ENCODE assay signal across 11 mouse cellular contexts in genomic region chr3:51634451-51634850, GRCm38 (mm10). TPM values are rescaled to one million over a fixed set of nuclear protein-coding genes. Genes with fewer than 3 reads are reported as not detected.
A peak's percentile ranks its signal among the peaks of the same experiment; 100 is the strongest.
DNase-seq lines count a peak whose midpoint lies in the region; ATAC-seq lines count a peak whose summit lies in the region.
"Had no signal": no experiment of that assay in that cellular context is flagged by ENCODE, and none has a peak within 500 bp of the region (broad histone marks: within the 10 kb centered on the region; RNA-seq: fewer than 3 reads in every experiment).

No protein-coding gene starts in this region.

- no peak for ATAC-seq in midbrain, embryonic 16.5 days

- H3K4me2 ChIP-seq in midbrain, embryonic 16.5 days (ENCODE audit: low read length): no peak overlapping the region
- H3K4me2 ChIP-seq: liver, embryonic 15.5 days; neural tube, embryonic 12.5 days had no signal

- H3K36me3 ChIP-seq in midbrain, embryonic 16.5 days (ENCODE audit: control insufficient read depth, insufficient read depth, low read length): no peaks in the 10 kb centered on the region
- H3K36me3 ChIP-seq: liver, embryonic 15.5 days; neural tube, embryonic 12.5 days had no signal

- H3K27ac ChIP-seq in midbrain, embryonic 16.5 days (ENCODE audit: low read length): no peak overlapping the region
- H3K27ac ChIP-seq: liver, embryonic 15.5 days; neural tube, embryonic 12.5 days had no signal

- no peak overlapping the region for H3K4me3 ChIP-seq in midbrain, embryonic 16.5 days (ENCODE audit: low read depth, low read length)
- H3K4me3 ChIP-seq: liver, embryonic 15.5 days; neural tube, embryonic 12.5 days had no signal

- no peaks in the 10 kb centered on the region for H3K27me3 ChIP-seq in midbrain, embryonic 16.5 days (ENCODE audit: control insufficient read depth, insufficient read depth, low read depth, low read length)
- H3K27me3 ChIP-seq: liver, embryonic 15.5 days; neural tube, embryonic 12.5 days had no signal

- H3K4me1 ChIP-seq in midbrain, embryonic 16.5 days (ENCODE audit: control insufficient read depth, insufficient read depth, low read length): peaks cover 3% of the 10 kb centered on the region; the same call in 1 of the 2 replicates
- H3K4me1 ChIP-seq: liver, embryonic 15.5 days; neural tube, embryonic 12.5 days had no signal

- H3K9ac ChIP-seq in midbrain, embryonic 16.5 days (ENCODE audit: low read depth, low read length): no peak overlapping the region
- H3K9ac ChIP-seq: liver, embryonic 15.5 days; neural tube, embryonic 12.5 days had no signal

- DNase-seq in cerebellum, postnatal 10 days: peak; percentile 26 to 32
- DNase-seq in cerebellum, postnatal 14 days: no peak
- peak; percentile 14 for DNase-seq in kidney, postnatal 10 days
- no peak for DNase-seq in kidney, adult 18-20 months
- peak; percentile 25 for DNase-seq in T-cell, adult 2 months (ENCODE audit: low spot score)
- peak; percentile 21 to 59 for DNase-seq in kidney, postnatal 36 days
- DNase-seq in spleen, postnatal 36 days (ENCODE audit: low spot score in 2 of 2): no peak
- DNase-seq: adrenal gland, postnatal 25 days had no signal

- 0 out of 2 replicates have a peak, but pooled peaks cover 2% of the 10 kb centered on the region for H3K9me3 ChIP-seq in midbrain, embryonic 16.5 days (replicated peaks; ENCODE audit: control insufficient read depth, low read length, poor library complexity, severe bottlenecking)
- H3K9me3 ChIP-seq: liver, embryonic 15.5 days had no signal

- WGBS in midbrain, embryonic 16.5 days: 64% methylated on average over 1 of the region's 1 CpGs

RNA-seq across cellular contexts. Expression of gene Mgst2, which starts 25.7 kb away (rescaled TPM):
- polyA plus RNA-seq in midbrain, embryonic 16.5 days (2015; fragmentation: Nextera tagmentation; extraction: Ambion mirVana): 0.66 and 0.94 TPM in 2 replicates

Comparison
In these comparisons a context has a peak if more than half of its experiments do, and no peak if none do; other contexts are left out.
1. DNase-seq: peak in cerebellum, postnatal 10 days (2 of 2), kidney, postnatal 10 days (single experiment), T-cell, adult 2 months (single experiment) and kidney, postnatal 36 days (2 of 2); none in cerebellum, postnatal 14 days (0 of 2), kidney, adult 18-20 months (single experiment) and spleen, postnatal 36 days (0 of 2).